Mouse (Mus musculus) adrenal gland, postnatal 4 days (tissue): ENCODE measurements around the gene Fgfr2. TPM values are rescaled to one million over a fixed set of nuclear protein-coding genes. Genes with fewer than 3 reads are reported as not detected.

ENCODE experiments used
- DNase-seq, 2 experiments: peaks; one replicate each; pipeline ENCODE4 v3.0.0; 2021 to 2022; ENCODE audit warnings: low spot score in 2 of 2, mixed read lengths in 2 of 2
- total RNA-seq, 2 experiments: library from RNA; stranded (reverse); gene quantifications; 2 replicates each; pipeline ENCODE4 v1.2.3; 2021

The Fgfr2 gene
- total RNA-seq, 2 experiments from 2014 or later = 205 to 210 TPM

DNA sequence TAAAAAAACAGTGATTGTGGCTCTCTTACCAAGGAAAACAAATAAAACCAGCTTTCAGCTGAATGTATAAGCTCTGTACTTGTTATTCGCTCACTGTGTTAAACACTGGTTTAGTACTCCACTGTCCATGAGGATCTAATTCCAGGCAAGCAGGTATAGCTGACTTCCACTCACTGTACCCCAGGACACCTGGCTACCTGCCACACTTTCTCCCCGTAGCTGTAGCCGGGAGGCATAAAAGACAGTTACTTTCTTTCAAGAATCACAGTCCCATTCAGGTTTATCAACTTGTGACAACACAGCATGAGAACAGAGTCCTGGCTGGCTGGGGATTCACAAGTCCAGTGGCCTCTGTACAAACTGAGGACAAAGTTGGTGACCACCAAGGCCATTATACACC lies 827.0 kb downstream of the Fgfr2 start:
- DNase-seq = no peak

DNA sequence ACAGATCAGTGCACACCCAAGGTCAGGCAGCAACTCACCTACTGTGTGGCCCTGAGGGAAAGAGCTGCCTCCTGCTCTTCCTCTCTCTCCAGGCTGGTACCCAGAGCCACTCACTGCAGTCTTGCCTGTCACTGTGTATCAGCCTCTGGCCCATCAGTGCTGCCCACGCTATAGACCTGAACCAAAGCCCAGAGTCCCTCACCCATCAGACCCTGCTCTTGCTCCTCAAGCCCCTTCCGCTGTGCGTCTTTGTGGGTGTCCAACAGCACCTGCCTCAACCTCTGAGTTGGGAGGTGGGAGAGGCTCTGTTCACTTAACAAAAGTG lies 835.8 kb downstream of the Fgfr2 start:
- DNase-seq = no peak

DNA sequence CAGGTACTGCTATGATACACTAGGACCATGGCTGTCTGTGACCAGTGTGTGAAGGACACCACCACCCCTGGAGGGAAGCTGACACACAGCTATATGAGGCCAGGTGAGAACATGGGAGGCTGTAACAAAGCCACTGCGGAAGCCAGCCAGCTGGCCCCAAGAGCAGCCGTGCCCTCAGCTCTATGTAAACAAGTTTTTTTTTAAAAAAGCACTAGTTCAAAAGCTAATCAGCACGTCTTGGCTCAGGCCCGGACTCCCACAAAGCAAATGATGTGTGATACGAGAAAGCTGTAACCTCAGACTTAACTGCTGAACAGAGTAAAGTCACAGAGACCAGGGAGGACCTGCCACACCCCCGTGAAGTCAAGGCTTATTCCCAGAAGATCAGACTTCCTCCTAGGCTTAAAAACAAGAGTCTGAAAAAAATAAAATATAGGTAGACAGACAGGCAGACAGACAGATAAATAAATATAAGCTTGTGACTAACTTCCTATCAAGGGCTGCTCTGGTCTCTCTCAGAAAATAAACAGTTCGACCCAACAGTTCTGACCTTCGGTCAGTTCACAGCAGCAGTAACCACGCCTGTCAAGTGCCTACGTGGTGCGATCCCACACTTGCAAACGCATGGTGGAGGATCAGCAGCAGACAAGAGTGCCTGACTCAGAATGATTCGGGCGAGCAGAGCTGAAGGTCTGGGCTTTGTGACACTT lies 836.4 kb downstream of the Fgfr2 start:
- DNase-seq = no peak

DNA sequence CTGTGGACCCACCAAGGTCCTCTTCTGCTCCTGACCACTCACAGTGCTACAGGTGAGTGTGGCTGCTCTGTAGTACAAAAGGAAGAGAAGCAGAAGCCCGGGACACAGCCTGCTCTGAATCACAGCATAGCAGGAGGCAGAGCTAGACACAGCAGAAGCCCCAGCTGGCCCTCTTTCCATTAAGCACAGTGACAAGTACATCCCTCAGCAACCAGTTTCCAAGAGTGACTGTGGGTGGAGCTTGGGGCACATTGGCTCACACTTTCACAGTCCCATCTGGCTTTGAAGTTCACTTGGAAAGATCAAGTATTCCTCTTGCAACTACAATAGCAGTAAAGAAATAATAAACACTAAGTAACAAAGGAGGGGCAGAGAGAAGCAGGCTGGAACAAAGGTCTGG lies 838.4 kb downstream of the Fgfr2 start:
- no peak for DNase-seq

DNA sequence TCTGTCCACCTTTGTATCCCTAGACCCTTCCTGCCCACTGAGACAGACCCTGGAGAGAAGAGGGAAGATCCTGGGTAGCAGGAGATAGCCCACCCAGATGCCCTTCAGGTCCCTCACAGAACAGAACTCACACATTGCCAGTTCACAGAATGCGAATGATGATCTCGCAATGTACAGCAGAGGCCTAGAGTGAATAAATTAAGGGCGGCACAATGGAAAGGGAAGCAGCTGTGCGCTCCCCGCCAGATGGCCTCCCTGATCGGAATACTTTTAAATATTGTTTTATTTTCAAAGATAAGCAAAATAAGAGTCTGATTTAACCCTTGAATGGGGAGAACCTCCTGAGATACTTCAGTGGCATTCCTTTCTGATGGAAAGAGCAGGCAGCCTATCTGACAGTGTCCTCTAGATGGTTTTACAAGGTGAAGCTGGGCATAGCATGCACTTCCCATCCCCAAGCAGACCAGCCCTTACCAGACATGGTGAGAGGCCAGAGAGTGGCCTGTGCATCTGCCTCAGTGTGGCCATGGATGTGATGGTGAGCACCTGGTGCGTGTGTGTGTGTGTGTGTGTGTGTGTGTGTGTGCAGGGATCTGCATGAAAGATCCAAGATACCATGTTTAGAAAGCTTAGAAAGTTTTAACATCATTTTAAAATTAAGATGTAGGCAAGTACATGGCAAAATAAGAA lies 839.0 kb downstream of the Fgfr2 start:
- no peak for DNase-seq

DNA sequence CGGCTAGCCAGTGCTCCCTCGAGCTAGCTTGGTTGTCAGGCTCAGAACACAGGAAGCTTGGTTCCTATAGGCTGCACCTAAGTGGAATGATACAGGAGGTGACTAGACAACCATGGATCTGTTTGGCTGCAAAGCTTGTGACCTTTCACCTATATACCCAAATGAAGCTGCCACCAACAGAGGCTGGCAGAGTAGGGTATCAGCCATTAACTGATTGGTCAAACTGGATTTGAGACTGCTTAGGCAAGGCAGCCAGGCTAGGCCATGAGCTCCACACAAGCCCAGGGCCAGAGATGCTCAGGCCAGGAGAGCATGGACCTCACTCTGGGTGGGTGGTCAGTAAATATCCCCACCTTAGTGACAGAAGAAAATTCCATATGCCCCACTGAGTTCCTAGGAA lies 840.6 kb downstream of the Fgfr2 start:
- DNase-seq = no peak

DNA sequence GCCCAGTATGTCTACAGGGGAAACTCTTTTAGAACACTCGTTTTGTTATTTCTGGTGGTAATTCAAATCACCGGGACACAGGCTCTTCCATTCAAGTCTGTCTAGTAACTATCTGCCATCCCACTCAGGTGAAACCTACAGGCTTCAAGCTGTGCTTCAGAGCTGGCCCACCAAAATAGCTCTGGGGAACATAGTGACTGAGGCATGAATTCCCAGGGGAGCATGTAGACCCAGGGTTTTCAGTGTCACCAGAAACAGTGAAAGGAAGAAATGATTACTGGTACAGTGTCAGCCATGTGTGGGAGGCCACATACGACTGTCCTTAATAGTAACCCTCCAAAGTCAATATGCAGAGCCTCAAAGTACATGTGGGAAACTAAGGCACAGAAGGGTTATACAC lies 841.0 kb downstream of the Fgfr2 start:
- DNase-seq = no peak

DNA sequence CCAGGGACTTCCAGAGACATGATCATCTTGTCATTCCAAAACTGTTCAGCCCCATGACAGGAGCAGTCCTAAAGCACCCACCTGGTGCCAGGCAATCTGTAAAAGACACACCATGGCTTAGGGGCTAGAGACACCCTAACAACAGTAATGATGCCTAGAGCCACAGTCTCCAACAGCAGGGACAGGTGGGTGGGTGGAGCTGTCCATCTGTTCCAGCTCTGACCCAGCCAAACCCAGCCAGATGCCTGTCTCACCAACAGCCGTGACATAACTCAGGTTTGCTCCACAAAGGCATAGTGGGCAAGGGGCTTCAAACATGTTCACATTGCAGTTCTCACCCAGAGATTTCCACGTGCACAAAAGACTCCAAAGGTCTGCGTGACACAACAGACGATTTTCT lies 841.4 kb downstream of the Fgfr2 start:
- DNase-seq = no peak

DNA sequence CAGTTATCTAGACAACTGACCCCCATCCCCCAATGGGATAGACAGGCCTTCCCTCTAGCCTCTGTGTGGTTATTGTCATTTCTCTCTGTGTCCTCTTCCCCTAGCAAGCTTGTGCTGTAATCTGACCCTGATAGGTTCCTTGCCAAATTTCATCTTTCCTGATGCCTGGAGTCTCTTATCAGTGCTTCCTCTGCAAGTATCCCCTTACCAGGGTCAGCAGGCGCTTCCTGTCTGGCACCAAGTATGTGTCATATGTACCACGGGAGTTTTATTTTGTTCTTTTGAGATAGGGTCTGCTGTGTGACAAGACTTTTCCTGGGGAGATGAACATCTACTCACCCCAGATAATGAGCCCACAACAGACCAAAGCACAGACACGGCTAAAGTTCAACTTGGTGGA lies 844.5 kb downstream of the Fgfr2 start:
- no peak for DNase-seq

DNA sequence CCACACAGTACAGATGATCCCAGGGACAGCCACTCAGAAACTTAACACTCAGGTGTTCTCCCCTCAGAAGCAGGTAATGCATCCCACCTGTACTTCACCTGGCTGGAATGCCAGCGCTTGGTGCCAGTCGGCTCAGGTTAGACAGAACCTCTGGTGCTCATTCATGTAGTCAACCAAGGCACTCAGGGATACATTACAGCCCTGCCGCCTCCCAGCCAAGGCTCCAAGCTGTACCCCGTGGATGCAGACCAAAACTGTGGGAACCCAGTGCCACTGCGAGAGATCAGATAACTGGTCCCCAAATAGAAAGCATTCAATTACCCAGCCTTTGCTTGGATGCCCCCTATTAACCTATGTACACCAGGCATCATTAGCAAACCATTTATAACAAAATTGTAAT lies 846.9 kb downstream of the Fgfr2 start:
- DNase-seq = no peak

DNA sequence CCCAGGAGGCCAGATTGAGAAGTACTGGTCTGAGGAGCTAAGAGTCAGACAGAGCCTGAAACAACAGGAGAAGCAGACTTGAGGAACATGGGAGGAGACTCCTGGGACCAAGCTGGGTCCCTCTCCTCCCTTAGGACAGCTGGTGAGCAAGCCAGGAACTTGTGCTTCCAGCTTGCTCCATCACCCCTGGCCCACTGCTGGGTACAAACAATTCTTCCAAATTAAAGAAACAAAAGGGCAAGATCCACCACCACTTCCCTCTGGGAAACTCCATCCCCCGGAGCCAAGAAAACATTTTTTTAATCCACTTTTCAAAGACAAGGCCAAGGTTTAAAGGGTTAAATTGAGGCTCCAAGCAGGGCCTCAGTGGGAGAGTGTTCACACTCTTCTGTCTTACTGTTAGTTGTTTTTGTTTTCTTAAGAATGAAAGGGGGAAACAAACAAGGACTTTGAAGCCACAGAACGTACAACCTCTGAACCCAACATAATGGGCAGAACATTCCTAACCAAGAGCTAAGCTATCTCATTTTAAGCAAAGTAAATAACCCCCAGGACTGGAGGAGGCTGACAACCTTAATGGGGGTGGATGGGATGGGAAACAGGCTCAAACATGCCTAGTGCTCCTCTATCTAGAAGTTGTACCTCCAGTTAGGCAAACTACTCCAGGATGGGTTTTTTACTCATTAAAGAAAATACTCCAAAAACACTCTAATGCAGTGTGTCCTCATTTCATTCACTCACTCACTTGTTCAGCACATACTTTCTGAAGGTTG lies 849.2 kb downstream of the Fgfr2 start:
- DNase-seq = no peak

DNA sequence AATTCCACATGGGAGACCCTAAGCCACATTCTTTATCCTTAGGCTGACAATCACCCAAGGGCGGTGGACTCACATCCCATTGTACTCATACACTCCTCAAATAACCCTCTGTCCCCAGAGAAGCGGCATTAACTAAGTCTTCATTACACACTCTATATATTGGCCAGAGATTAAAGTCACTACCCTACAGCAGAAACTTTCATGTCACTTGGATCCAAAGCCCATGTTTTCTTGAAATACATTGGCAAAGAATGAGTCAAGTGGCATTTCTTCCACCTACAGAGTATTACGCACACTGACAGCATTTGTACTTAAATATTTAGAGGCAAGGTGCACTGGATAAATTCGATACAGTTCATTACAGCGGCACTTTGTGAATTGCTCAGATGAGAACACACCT lies 850.2 kb downstream of the Fgfr2 start:
- DNase-seq = no peak

DNA sequence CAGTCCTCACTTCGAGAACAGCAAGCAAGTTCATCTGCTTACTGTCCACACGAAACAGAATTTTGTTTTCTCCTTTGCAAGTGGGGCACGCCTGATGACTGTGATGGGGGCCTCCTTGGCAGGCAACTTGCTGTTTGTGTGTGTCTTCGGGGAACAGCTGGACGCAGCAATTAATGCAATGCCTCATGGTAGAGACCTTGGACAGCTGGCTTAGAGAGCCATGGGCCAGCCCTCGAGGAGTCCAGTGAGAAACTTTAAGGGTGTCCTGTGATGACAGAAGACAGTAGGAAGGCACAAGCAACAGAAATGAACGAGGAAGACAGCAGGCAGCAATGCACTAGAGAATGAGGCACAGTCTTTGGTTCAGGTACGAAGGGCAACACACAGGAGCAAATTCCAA lies 852.8 kb downstream of the Fgfr2 start:
- DNase-seq = no peak

DNA sequence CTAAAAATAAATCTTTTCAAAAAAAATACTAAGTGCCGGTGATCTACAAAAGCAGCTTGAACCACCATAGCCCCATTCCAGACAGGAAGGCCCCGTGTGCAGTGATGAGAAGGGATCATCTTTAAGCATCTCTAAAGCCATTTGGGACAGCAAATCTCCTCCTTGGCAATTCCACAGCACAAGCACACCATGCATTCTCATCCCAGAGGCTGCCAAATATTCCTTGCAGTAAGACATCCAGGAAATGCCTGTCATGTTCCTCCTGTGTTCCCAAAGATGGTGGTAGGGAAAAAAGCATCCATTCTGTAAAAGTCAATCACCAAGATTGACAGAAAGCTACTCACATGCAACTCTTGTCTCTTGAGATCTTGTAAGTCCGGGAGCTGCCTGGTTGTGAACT lies 853.5 kb downstream of the Fgfr2 start:
- no peak for DNase-seq

DNA sequence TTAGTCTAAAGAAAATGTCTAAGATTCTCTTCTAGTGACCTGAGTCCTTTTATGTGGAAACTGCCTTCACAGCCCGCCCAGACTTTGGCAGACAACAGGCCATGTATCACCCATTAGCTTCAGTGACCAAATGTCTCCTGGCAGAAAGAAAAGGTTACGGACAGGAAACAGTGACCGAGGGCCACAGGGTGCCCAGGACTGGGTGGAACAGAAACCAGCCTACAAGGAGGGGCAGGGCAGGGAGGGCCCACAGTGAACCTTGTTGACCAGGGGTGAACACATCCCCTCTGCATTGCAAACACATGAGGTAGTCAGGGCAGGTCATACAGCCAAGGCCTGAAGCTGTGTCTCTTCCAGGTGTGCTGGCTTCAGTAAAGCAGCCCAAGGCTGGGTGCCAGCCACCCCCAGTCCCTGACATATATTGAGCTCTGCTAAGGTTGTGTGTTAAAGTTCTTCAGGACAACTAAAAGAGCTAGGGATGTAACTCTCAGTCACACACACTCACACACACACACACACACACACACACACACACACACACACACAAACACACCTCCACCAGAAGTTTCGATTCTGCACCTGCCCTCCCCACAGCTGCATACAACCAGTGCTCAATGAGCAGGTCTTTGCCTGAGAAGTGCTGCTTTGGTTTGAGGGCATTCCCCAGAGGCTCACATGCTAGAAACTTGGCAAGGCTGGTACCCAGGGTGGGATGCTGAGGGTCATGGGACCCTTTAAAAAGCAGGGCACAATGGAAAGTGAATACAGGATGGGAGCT lies 855.2 kb downstream of the Fgfr2 start:
- no peak for DNase-seq

DNA sequence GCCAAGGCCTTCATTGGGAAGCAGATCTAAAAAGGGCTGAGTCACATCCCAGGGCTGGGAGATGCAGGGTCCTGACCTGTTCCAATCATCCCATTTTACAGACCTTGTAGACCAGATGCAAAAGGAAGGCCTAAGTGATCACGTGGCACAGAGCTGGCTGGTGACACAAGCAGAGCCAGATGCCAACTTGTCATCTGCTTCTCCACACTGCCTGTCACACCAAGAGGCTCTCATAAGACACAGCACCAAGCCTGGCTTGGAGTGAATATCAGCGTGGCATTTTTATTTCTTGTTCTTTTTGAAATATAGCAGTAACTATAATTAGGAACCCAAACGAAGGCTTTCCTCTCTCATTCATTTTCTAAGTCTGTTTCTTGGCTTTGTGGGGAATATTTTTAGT lies 858.4 kb downstream of the Fgfr2 start:
- DNase-seq = no peak

DNA sequence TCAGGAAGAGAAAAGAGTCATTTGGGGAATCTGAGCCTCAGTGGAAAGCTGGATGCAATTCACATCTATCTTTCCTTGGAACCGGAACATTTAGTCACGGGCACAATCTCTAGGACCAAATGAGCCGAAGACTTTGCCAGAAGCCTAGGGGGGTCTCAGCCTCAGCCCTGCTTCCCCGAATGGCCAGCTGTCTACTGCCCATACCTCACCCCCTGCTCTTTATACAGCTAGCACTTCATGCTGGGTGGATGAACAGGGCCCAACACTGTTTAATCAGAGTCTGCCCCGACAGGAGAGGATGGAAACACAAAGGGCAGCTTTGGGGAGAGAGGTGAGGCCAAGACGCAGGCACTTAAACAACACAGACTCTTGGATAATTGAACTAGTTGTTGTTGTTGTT lies 860.0 kb downstream of the Fgfr2 start:
- DNase-seq = no peak

DNA sequence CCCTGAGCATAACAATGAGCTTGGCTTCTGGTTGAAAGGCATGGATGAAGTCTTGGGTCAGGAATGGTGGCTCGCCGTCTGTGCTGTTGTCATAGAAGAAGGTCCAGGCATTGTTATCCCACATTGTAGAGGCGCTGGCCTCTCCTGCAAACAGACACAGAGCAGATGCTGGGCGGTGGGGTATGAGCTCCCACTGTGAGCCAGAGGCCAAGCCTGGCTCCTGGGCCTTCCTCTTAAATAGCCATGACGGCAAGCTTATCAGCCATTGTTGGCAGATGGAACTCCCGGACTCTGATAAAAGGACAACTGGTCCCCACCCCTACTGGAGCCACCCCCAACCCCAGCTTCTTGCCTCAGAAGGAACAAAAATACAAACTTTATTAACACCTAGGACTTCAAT lies 860.5 kb downstream of the Fgfr2 start:
- no peak for DNase-seq

DNA sequence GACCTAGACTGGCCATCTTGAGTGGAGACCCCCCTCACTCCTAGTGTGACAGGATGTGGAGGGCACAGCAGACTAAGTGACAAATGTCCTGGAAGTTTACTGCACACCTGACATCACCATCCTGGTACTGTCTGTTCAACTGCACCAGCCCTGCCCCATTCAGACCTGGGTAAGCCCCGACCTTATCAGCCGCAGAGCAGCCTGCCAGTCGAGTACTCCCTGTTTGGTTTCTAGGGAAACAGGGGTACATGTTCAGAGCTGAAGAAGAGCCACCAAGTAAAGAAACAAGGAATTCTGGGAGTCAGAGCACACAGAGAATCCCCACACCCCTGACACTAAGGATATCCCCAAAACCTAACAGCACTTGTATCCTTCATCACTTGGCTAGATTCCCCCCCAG lies 861.3 kb downstream of the Fgfr2 start:
- no peak for DNase-seq

DNA sequence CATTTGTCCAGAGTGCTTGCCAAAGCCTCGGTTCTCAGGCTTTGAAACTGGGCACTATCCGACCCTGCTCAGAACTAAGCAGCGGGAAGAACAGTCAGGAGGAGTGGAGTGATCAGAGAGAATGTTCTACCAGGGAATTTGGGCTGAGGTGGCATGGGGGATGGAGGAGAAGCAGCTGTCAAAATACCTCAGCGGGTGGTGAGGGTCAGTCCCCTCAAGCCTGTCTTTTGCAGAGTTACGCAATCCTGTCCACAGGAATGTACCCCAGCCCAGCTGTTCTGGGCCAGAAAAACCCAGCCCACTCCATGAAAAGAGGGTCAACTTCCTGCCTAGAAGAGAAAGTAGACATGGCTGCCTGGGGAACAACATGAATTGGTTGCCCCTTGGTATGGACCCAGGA lies 862.5 kb downstream of the Fgfr2 start:
- no peak for DNase-seq

DNA sequence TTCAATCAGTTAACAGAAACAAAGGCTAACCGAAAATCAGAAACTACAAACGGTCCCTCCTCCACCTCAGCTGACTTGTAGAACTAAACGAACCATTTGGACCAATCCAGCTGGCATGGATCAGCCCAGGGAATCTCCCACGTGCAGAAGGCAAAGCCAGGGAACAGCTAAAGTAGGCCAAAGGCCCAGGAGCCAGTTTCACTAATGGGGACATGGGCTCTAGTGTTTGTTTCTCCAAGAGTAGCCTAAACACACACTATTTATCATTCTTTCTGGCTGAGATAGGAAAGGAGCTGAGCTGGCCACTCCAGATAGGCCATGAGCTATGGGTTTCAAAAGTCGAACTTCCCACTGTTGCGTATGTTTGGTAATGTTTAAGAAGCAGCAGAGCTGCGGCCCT lies 864.3 kb downstream of the Fgfr2 start:
- DNase-seq = no peak

DNA sequence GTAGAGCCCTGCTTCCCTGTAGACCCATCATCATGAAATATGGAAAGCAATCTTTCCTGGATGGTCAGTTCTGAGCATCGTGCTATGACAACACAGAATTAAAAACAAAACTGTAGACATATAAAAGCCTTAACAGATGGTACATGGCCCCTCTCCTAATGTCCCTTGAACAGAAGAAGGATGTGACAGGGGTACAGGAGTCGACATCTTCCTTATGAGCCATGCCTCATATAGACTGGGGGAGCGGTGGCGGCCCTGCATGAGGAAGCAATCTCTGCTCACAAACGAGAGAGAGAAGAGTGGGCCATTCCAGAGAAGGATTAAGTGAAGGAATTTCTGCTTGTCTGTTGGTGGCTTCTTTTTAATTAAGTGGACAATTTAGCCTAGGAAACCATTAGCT lies 864.9 kb downstream of the Fgfr2 start:
- no peak for DNase-seq
